Mouse (Mus musculus): Measurements from ENCODE around the gene Mdc1.

Gene Mdc1

GRCm38 (mm10) chr17:35841076-35841950 lies at the start of gene Mdc1:
Mdc1 (plus strand) TSS chr17:35841515.
- DNase-seq: peak; percentile 100

DNA sequence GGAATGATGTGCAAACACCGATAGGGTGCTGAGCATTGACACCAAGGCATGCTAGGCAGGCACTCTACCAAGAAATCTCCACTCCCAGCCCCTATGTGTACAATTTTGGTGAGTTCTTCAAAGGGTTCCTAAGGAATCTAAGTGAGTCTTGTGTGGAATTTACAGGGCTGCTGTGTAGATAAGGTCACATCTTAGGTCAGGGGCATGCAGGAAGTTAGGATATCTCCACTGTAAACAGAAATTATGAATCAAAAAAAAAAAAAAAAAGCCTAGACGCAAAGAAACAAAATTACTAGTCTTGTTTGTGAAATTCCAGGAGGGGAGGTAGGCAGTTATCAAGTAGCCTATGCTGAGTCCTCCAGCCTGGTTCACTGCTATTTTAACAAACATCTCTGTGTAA lies 48.5 kb upstream of the Mdc1 start:
- DNase-seq: no peak

DNA sequence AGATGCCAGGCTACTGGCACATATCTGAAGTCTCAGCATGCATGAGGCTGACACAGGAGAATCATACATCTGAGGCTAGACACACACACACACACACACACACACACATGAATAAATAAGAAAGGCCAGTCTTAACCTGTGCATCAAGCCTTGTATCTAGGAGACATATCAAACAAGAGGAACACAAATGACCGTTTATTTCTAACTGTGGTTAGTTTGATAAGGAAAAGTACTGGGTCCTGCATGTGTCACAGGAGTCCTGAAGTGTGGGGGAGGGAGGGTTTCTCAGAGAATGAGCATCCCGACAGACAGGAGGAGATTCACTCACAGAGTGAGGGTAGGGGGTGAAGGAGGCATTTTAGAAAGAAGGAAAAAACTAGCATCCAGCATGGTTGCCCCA lies 46.2 kb upstream of the Mdc1 start:
- DNase-seq: no peak

- no peak for DNase-seq
Observed at GRCm38 (mm10) chr17:35795656-35796055, 45.7 kb upstream of the Mdc1 start.

DNA sequence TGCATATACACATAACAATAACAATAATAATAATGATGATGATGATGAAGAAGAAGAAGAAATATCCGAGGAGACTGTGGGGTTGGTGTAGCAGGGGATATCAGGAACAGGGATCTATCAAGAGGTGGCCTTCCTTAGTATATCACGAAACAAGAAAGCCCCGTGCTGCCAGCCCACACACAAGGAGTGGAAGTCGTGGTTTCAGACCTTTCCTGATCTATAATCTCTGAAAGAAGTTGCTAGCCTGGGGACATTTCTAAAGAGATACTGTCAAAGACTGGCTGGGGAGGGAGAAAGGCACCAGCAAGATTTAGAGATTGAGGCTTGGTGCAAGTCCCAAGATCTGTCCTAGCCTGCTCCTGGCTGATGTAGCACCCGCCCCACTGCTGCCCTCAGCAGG lies 44.5 kb upstream of the Mdc1 start:
- DNase-seq: no peak

- DNase-seq: no peak
Observed at GRCm38 (mm10) chr17:35800905-35801304, 40.4 kb upstream of the Mdc1 start.

GRCm38 (mm10) chr17:35803020-35803419 lies 38.3 kb upstream of the Mdc1 start:
- DNase-seq: no peak

- no peak for DNase-seq
Observed at GRCm38 (mm10) chr17:35803858-35804399, 37.4 kb upstream of the Mdc1 start.

- no peak for DNase-seq
Observed at GRCm38 (mm10) chr17:35808073-35808472, 33.2 kb upstream of the Mdc1 start.

GRCm38 (mm10) chr17:35809395-35809794 lies 31.9 kb upstream of the Mdc1 start:
- no peak for DNase-seq

DNA sequence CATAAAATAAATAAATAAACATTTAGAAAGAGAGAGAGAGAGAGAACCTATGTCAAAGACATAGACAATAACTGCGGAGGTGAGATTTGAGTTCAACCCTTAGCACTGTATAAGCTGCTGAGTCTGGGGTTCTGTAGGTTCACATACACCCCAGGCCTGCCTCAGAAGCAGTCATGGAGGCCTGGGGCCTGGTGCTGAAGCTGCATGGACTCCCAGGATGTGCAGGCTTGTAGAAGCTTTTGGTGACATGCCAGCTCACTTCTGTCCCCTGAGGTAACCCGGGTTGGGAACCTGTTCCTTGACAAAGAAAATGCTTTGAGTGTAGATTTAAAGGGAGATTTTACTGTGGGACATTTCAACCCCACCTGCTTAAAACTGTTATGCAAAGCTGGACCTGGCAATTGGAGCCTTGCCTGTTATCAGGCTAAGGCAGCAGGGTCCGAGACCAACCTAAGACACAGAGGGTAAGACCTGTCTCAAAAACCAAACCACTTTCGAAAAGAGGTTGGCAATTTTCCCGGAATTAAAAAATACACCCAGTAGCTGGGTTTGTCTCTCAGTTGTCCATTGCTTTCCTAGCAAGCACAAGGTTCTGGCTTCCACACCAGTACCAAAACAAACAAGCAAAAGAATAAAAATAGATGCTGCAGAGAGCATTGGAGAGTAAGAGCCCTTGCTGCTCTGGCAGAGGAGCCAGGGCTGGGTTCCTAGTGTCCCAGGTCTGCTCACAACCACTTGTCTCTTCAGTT lies 30.2 kb upstream of the Mdc1 start:
- no peak for DNase-seq

GRCm38 (mm10) chr17:35812307-35812706 lies 29.0 kb upstream of the Mdc1 start:
- DNase-seq: no peak

DNA sequence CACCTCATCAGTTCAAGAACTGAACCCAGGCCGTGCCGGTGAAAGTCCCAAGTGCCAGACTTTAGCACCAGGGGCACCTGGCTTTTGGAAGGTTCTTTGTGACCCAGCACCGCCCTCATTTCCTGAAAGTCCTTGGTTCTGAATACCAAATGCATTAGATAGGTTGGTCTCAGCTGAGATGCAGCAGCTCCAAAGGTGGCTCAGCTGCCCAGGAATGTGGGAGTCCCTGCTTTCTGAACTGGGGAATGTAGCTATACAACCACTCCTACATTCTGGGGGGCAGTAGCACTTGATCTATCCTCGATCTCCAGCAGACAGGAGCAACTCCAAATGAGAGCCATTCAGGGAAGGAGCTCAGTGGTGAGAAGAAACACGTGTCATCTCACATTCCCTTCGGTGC lies 28.6 kb upstream of the Mdc1 start:
- DNase-seq: no peak

- DNase-seq: peak; percentile 88
Observed at GRCm38 (mm10) chr17:35813245-35813647, 28.1 kb upstream of the Mdc1 start.

- no peak for DNase-seq
Observed at GRCm38 (mm10) chr17:35813653-35814052, 27.7 kb upstream of the Mdc1 start.

- DNase-seq: no peak
Observed at GRCm38 (mm10) chr17:35814678-35815077, 26.6 kb upstream of the Mdc1 start.

GRCm38 (mm10) chr17:35815836-35816235 lies 25.5 kb upstream of the Mdc1 start:
- no peak for DNase-seq

DNA sequence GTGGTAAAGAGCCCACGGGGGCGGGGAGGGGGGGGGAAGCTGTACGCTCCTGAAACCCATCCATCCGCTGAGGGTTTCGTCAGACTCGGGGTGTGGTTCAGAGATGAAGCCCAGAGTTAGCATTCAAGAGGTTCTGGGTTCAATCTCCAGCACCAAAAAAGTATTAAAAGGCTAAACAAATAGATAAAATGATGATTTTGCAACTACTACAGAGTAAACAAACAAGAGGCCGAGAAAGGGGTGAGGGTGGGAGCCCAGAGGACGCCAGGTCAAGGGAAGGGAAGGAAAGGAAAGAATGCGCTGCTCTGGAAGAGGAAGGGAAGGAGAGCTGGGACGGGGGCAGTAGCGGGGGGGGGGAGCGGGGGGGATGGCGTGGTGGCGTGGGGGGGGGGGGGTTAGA lies 24.6 kb upstream of the Mdc1 start:
- DNase-seq: no peak

DNA sequence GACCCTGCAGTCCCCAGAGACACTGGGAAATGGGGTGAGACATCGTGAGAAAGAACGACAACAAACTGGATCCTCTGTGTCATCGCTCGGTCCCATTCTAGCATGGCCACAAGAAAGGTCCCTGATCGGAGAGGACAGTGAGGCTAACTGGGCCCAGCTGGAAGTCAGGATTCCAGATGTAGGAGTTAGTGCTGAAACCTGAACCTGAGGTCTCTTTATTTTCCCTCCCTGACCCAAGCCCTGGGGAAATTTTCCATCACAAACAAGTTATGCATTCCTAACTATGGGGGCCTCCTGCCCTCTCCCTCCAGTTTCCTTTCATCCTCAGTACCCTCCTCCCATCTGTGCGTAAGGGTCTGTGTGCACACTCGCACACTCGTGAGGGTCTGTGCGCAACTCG lies 24.1 kb upstream of the Mdc1 start:
- no peak for DNase-seq

GRCm38 (mm10) chr17:35820111-35820510 lies 21.2 kb upstream of the Mdc1 start:
- DNase-seq: no peak

DNA sequence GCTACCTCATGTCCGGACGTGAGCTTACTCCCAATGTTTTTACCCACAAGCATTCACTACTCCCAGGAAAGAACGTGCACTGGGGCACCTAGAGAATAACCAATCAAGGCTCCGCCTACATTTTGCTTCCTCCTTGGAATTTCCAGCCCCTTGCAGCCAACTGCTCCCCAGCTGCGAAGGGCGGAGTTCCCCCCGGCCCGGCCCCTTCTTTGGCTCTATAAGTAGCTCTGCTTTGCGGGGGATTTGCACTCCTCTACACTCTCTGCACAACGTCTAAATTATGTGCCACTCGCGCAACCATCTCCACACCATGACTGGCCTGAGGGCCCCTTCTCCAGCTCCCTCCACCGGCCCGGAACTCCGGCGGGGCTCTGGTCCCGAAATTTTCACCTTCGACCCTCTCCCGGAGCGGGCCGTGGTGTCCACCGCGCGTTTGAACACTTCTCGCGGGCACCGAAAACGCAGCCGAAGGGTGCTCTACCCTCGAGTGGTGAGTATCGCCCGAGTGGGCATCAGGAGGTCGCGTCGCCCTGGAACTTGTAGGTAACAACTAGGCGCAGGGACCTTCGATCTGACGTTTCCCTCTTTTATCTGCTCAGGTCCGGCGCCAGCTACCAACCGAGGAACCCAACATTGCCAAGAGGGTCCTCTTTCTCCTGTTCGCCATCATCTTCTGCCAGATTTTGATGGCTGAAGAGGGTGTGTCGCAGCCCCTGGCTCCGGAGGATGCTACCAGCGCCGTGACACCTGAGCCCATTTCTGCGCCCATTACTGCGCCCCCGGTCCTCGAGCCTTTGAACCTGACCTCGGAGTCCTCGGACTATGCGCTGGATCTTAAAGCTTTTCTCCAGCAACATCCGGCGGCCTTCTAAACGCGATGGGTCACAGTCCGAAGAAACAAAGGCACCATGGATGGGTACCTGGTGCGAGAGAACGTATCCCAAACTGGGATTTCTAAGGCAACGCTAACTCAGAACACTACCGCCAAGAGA lies 19.6 kb upstream of the Mdc1 start, which contains the start of gene Ier3:
Gene Ier3, plus strand, starts transcription at position 246 of the 992 bp plus-strand sequence.
- DNase-seq: peak; percentile 66

DNA sequence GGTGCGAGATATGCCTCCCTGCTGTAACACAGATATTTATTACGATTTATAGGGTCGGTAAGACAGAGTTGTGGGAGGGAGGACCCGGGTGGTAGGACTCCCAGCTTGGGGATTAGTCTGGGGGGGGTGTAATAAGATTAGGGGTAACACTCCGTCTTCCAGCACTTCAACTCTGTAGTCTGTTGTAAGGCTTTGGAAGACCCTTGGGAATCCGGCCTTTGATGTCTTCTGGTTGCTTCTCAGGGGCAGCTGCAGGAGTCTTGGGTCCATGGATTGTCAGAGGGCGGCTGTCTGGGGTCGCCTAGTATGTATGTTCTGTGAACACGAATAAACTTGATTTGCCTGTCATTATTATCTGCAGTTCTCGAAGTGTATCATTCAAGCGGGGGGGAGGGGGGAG lies 18.8 kb upstream of the Mdc1 start:
- DNase-seq: no peak
